Mouse (Mus musculus): ENCODE data around the gene Zfp687.

DNA sequence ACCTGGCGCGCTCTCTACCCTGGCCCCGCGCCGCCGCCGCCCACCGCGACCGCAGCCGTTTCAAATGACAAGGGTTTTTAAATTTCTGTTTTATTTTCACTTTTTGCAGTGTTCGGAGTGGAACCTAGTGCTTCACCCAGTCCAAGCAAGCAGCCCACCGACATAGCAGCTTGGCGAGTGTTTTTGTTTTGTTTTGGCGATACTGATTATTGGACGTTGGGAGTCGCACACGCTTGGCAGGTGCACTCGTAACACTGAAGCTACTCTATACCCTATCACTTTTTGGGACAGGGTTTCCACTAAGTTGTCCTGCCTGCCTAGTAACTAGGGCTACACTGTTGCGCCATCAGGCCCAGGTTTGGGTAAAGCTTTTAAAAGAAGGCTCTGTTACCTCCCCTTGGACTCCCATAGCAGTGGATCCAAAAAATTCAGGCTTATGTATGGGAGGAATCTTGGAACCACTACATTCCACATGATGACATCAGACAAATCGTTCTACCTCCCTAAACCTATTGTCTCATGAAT is 1.3 kb upstream of the Zfp687 start:
- TF ChIP-seq CTCF (IDR thresholded peaks at IDR 0.05; ENCODE audit: low read depth, low read length) (no peak), POLR2A (IDR thresholded peaks at IDR 0.05; ENCODE audit: extremely low read depth, insufficient read depth, low read length) (no peak)
